Mouse (Mus musculus) heart, embryonic 10.5 days (tissue): Measurements from ENCODE around the gene Arpc1a. TPM values are rescaled to one million over a fixed set of nuclear protein-coding genes. Genes with fewer than 3 reads are reported as not detected.
"Not testable (repeated sequence)": the region's sequence is repeated elsewhere in the genome, so short reads cannot be mapped to it uniquely, and the experiment has no call there.

Experiments used
- DNase-seq: peaks from one replicate; pipeline ENCODE4 v3.0.0-alpha.2; 2017; ENCODE audit warnings: low spot score
- H3K27ac ChIP-seq: fragments of 300-500 bp; sonication (generic); 2 replicates; pipeline ENCODE4 v1.5.1; 2016; ENCODE audit warnings: mild to moderate bottlenecking
- H3K27me3 ChIP-seq: fragments of 300-500 bp; sonication (generic); 2 replicates; pipeline ENCODE4 v1.6.1; 2016; ENCODE audit warnings: mild to moderate bottlenecking; ENCODE audit not compliant: poor library complexity, insufficient read depth, severe bottlenecking
- H3K36me3 ChIP-seq: fragments of 300-500 bp; sonication (generic); 2 replicates; pipeline ENCODE4 v1.6.1; 2016; ENCODE audit warnings: mild to moderate bottlenecking, moderate library complexity
- H3K4me1 ChIP-seq: fragments of 300-500 bp; sonication (generic); 2 replicates; pipeline ENCODE4 v1.6.1; 2016; ENCODE audit warnings: mild to moderate bottlenecking
- H3K4me3 ChIP-seq: fragments of 300-500 bp; sonication (generic); 2 replicates; pipeline ENCODE4 v1.5.1; 2016; ENCODE audit warnings: mild to moderate bottlenecking, moderate library complexity
- H3K9me3 ChIP-seq: fragments of 300-500 bp; sonication (generic); 2 replicates; pipeline ENCODE4 v1.6.1; 2016; ENCODE audit warnings: mild to moderate bottlenecking, moderate library complexity
- WGBS: fragments of 180-500 bp; shearing (Covaris S2); methylation state at CpG from one replicate; pipeline ENCODE4 v1.1.7; 2016; 5-methylcytosine and 5-hydroxymethylcytosine counted together
- polyA plus RNA-seq: library from polyadenylated mRNA; unstranded; fragments of >200 nt; fragmentation: Nextera tagmentation; extraction: Ambion mirVana; gene quantifications from 2 replicates; pipeline ENCODE4 v1.2.1, GENCODE M21; 2016

Gene Arpc1a
- polyA plus RNA-seq, 1 experiment from 2014 or later = 117 TPM

- Histone ChIP-seq H3K4me1 (0 out of 2 replicates have a peak, but pooled peaks cover 2% of the 10 kb centered on the region), H3K27me3 (no peaks in the 10 kb centered on the region), H3K9me3 (no peaks in the 10 kb centered on the region), H3K4me3 (no peak overlapping the region), H3K27ac (no peak overlapping the region), H3K36me3 (peaks cover 98% of the 10 kb centered on the region)
- no peak for DNase-seq
- WGBS = 88% methylated on average over 4 of the region's 4 CpGs
Observed at GRCm38 (mm10) chr5:145129124-145129523, 45.5 kb downstream of the Arpc1a start.

GRCm38 (mm10) chr5:145129773-145130172 is 46.1 kb downstream of the Arpc1a start:
- not testable (repeated sequence) for H3K4me1 ChIP-seq, H3K9me3 ChIP-seq, H3K4me3 ChIP-seq, DNase-seq, H3K27ac ChIP-seq, H3K27me3 ChIP-seq
- 77% methylated on average over 4 of the region's 6 CpGs for WGBS
- H3K36me3 ChIP-seq = peaks cover 98% of the 10 kb centered on the region

DNA sequence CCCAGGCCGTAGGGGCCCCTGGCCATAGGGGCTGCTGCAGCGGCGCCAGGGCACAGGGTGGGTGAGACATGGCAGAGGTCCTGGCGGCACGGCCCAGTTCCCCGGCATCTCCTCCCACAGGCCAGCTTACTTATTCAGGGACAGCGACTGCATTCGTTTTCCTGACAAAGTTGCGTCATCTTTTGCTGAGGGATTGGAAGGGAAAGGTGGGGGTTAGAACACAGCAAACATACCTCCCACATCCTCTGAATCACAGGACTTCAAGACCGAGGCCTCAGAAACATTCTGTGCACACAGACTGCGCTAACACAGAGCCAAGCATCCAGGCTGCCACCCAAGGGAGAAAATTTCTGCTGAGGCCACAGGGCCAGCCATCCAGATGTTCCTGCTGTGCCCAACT is 46.6 kb downstream of the Arpc1a start:
- no peak overlapping the region for H3K4me3 ChIP-seq
- DNase-seq = no peak
- H3K9me3 ChIP-seq = no peaks in the 10 kb centered on the region
- 0 out of 2 replicates have a peak, but pooled peaks cover 2% of the 10 kb centered on the region for H3K4me1 ChIP-seq
- no peak overlapping the region for H3K27ac ChIP-seq
- H3K27me3 ChIP-seq = no peaks in the 10 kb centered on the region
- WGBS = 88% methylated on average over 11 of the region's 11 CpGs
- peaks cover 98% of the 10 kb centered on the region for H3K36me3 ChIP-seq

DNA sequence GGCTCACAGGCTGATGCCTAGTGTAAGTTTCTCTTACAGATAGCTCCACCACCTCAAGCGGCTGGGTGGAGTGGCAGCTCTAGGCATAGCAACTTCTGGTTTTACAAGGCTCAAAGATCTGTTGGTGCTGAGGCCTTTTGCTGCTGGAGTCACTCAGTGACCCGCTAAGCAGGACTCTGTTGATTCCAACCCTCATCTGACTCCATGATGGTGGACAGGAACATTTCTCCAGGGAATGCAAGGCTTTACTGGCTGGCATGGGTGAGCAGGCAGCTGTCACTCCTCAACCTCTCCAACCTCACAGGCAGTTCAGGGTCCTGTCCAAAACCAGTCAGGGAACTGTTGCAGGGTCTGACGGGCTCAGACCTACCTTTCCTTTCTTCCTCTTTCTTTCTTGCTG is 47.4 kb downstream of the Arpc1a start:
- DNase-seq = no peak
- H3K9me3 ChIP-seq = no peaks in the 10 kb centered on the region

GRCm38 (mm10) chr5:145133275-145133674 is 49.6 kb downstream of the Arpc1a start:
- not testable (repeated sequence) for H3K4me1 ChIP-seq, H3K27ac ChIP-seq, DNase-seq, H3K4me3 ChIP-seq, H3K9me3 ChIP-seq, H3K27me3 ChIP-seq
- 88% methylated on average over 6 of the region's 6 CpGs for WGBS
- peaks cover 93% of the 10 kb centered on the region for H3K36me3 ChIP-seq

More for the DNA sequence above, 47.4 kb downstream of the Arpc1a start:
- Histone ChIP-seq H3K4me1 (0 out of 2 replicates have a peak, but pooled peaks cover 2% of the 10 kb centered on the region), H3K36me3 (peaks cover 98% of the 10 kb centered on the region), H3K27ac (no peak overlapping the region), H3K27me3 (no peaks in the 10 kb centered on the region), H3K4me3 (no peak overlapping the region)
- WGBS = 85% methylated on average over 3 of the region's 3 CpGs

DNA sequence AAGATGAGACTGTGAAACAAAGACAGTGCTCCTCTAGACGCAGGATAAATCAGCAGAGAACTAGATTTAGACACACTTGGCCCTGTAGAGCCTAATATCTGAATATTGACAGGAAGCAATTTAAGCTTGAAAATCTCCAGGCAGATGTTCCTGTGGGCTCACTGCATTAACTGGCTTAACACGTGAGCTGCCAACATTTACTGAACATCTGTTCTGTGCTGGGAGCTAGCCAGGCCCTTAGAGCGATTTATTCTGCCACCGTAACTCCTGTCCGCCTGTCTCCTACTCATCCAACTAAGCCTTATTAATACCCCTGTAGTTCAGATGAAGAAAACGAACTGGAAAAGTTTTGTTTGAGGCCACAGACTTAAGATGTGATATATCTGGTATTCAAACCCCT is 55.2 kb downstream of the Arpc1a start:
- H3K4me1 ChIP-seq = peaks cover 14% of the 10 kb centered on the region
- H3K27ac ChIP-seq = no peak overlapping the region; the same call in 1 of the 2 replicates
- H3K36me3 ChIP-seq = peaks cover 66% of the 10 kb centered on the region
- WGBS = 21% methylated on average over 6 of the region's 6 CpGs
- H3K9me3 ChIP-seq = no peaks in the 10 kb centered on the region
- H3K27me3 ChIP-seq = no peaks in the 10 kb centered on the region
- H3K4me3 ChIP-seq = peak overlapping the region; percentile 94
- DNase-seq = no peak

DNA sequence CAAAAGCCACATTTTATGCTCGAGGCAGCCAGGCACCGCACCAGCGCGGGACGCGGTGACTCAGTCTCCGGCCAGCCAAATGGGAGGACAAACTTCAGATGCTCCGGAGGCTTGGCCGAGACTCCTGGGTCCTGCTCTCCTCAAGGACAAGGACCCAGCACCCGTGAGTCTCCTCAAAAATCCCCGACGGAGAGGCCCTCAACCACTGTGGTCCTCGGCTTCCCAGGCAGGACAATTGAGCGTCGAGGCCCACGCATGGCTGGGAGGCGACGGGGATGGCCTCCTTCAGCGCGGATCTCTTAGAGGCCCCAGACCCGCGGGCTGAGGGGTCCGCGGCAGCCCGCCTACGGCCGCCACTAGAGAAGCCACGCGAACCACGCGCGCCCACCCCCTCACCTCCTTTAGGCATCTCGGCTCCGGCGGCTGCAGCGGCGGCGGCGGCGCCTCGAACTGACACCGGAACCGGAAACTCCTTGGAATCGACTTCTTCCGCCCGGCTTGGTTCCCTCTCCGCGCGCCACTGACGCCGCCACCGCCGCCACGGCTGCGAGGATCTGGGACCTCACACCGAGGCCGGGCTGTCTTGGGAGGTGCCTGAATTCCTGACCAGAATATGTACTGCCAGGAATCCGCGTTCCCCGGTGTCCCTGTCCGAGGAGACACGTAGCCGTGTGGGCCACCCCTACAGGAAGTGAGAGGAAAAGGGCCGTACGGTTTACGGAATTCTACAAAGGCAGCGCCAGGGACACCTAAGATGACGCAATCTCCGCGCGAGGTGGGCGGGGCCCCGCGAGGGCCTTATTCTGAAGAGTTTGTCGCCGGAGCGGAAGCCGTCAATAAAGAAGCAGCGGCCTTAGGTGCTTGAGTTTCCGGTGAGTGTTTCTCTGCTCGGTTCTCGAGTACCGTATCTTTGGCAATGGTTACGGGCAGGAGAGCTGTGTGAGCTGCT is 56.2 kb downstream of the Arpc1a start, which contains the start of the genes Pdap1 and Bud31:
Pdap1 (minus strand) TSS at position 668 of the 949 bp plus-strand sequence.
Bud31 (plus strand) TSS at position 792 of the 949 bp plus-strand sequence.
- peak within 1 kb of the TSS; percentile 94 for H3K4me3 ChIP-seq
- under 1% methylated on average over 84 of the region's 84 CpGs for WGBS
- H3K36me3 ChIP-seq = peaks cover 65% of the 10 kb centered on the region
- H3K4me1 ChIP-seq = peaks cover 14% of the 10 kb centered on the region
- peak; percentile 96 for DNase-seq
- H3K27ac ChIP-seq = peak within 1 kb of the TSS; percentile 99
- H3K9me3 ChIP-seq = no peaks in the 10 kb centered on the region
- H3K27me3 ChIP-seq = no peaks in the 10 kb centered on the region

GRCm38 (mm10) chr5:145140611-145141010 is 57.0 kb downstream of the Arpc1a start:
- Histone ChIP-seq H3K27ac (peak overlapping the region; percentile 99), H3K9me3 (no peaks in the 10 kb centered on the region), H3K36me3 (peaks cover 65% of the 10 kb centered on the region), H3K4me1 (peaks cover 14% of the 10 kb centered on the region), H3K4me3 (peak overlapping the region; percentile 94), H3K27me3 (no peaks in the 10 kb centered on the region)
- DNase-seq = no peak
- under 1% methylated on average over 18 of the region's 18 CpGs for WGBS

DNA sequence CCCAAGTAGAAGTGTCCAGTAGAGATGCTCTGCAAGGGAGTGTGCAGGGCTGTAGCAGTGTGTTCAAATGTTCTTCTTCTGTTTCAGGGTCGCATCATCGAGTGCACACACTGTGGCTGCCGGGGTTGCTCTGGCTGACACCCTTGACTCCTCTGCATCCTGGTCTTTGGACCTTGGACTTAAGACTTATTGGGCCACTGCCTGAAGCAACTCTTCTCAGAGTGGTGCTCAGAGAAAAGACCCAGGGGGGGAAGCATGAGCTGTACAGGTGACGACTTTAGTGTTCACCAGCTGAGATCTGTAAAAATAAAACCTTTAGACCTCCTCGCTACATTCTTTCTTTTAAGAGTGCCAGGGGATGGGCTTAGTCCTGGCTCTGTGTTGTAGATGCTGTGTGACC is 64.1 kb downstream of the Arpc1a start:
- H3K4me1 ChIP-seq = no peaks in the 10 kb centered on the region
- no peak overlapping the region for H3K27ac ChIP-seq
- no peak for DNase-seq
- no peaks in the 10 kb centered on the region for H3K27me3 ChIP-seq
- H3K9me3 ChIP-seq = no peaks in the 10 kb centered on the region
- WGBS = 90% methylated on average over 5 of the region's 5 CpGs
- H3K36me3 ChIP-seq = peaks cover 99% of the 10 kb centered on the region
- no peak overlapping the region for H3K4me3 ChIP-seq

- H3K9me3 ChIP-seq = no peaks in the 10 kb centered on the region
- no peak overlapping the region for H3K4me3 ChIP-seq
- DNase-seq = no peak
- peaks cover 98% of the 10 kb centered on the region for H3K36me3 ChIP-seq
- H3K4me1 ChIP-seq = no peaks in the 10 kb centered on the region
- H3K27ac ChIP-seq = no peak overlapping the region
- 71% methylated on average over 6 of the region's 6 CpGs for WGBS
- no peaks in the 10 kb centered on the region for H3K27me3 ChIP-seq
Observed at GRCm38 (mm10) chr5:145149294-145149693, 65.7 kb downstream of the Arpc1a start.

GRCm38 (mm10) chr5:145152690-145153089 is 69.1 kb downstream of the Arpc1a start:
- H3K36me3 ChIP-seq = peaks cover 93% of the 10 kb centered on the region
- no peak for DNase-seq
- no peak overlapping the region for H3K4me3 ChIP-seq
- 83% methylated on average over 5 of the region's 5 CpGs for WGBS
- H3K9me3 ChIP-seq = no peaks in the 10 kb centered on the region
- no peaks in the 10 kb centered on the region for H3K27me3 ChIP-seq
- H3K4me1 ChIP-seq = no peaks in the 10 kb centered on the region
- no peak overlapping the region for H3K27ac ChIP-seq
